Mouse (Mus musculus) testis, adult 2 months (tissue): Measurements from ENCODE around the gene Bpifb3.

ENCODE experiments used
- CTCF ChIP-seq: fragments of 200-500 bp; IDR thresholded peaks from 2 replicates; pipeline ENCODE4 v1.5.1; 2012; ENCODE audit warnings: low read depth, mild to moderate bottlenecking, inconsistent platforms, low read length, moderate library complexity; ENCODE audit not compliant: control insufficient read depth, insufficient read depth, insufficient replicate concordance
- POLR2A ChIP-seq: fragments of 200-500 bp; IDR thresholded peaks from 2 replicates; pipeline ENCODE4 v1.6.1; 2012; ENCODE audit warnings: low read depth, mild to moderate bottlenecking, inconsistent platforms, low read length, moderate library complexity; ENCODE audit not compliant: control insufficient read depth

GRCm38 (mm10) chr2:153935348-153935747, 17.3 kb downstream of the Bpifb3 start:
- TF ChIP-seq CTCF (peak; percentile 28; the same call in 1 of the 2 replicates), POLR2A (no peak)
